Mouse (Mus musculus) limb, embryonic 11.5 days (tissue): ENCODE measurements around the gene Kif6. TPM values are rescaled to one million over a fixed set of nuclear protein-coding genes. Genes with fewer than 3 reads are reported as not detected.

Experiments used
- ATAC-seq: fragments of 200-750 bp; cut with Nextera tagmentation; 2 replicates; pipeline ENCODE4 v1.8.0; 2017; ENCODE audit warnings: low read depth; ENCODE audit not compliant: insufficient number of reproducible peaks, low FRiP score, low TSS enrichment
- DNase-seq: peaks from one replicate; pipeline ENCODE4 v3.0.0-alpha.2; 2015; ENCODE audit warnings: low spot score
- H3K27ac ChIP-seq: fragments of 300-500 bp; sonication (generic); replicated peaks from 2 replicates; pipeline ENCODE4 v1.5.1; 2014; ENCODE audit warnings: low read depth, mild to moderate bottlenecking, low read length
- H3K27me3 ChIP-seq: fragments of 300-500 bp; sonication (generic); 2 replicates; pipeline ENCODE4 v1.6.1; 2014; ENCODE audit warnings: mild to moderate bottlenecking, low read length, mixed read lengths; ENCODE audit not compliant: control insufficient read depth, insufficient read depth
- H3K36me3 ChIP-seq: fragments of 300-500 bp; sonication (generic); 2 replicates; pipeline ENCODE4 v1.6.1; 2014; ENCODE audit warnings: mild to moderate bottlenecking, low read length, moderate library complexity, mixed read lengths; ENCODE audit not compliant: control insufficient read depth, insufficient read depth
- H3K4me1 ChIP-seq: fragments of 300-500 bp; sonication (generic); 2 replicates; pipeline ENCODE4 v1.6.1; 2014; ENCODE audit warnings: low read length, mixed read lengths; ENCODE audit not compliant: control insufficient read depth, insufficient read depth
- H3K4me2 ChIP-seq: fragments of 300-500 bp; sonication (generic); 2 replicates; pipeline ENCODE4 v1.6.1; 2014; ENCODE audit warnings: low read depth, mild to moderate bottlenecking, moderate library complexity; ENCODE audit not compliant: severe bottlenecking
- H3K4me3 ChIP-seq: fragments of 300-500 bp; sonication (generic); 2 replicates; pipeline ENCODE4 v1.5.1; 2014; ENCODE audit warnings: low read depth, low read length
- H3K9ac ChIP-seq: fragments of 300-500 bp; sonication (generic); 2 replicates; pipeline ENCODE4 v1.6.1; 2014; ENCODE audit warnings: mild to moderate bottlenecking, low read length
- H3K9me3 ChIP-seq: fragments of 300-500 bp; sonication (generic); 2 replicates; pipeline ENCODE4 v1.6.1; 2016; ENCODE audit warnings: low read length; ENCODE audit not compliant: control insufficient read depth
- WGBS: fragments of 180-500 bp; shearing (Covaris S2); extraction: QIAGEN DNeasy Blood & Tissue Kit; methylation state at CpG from one replicate; pipeline ENCODE4 v1.1.7; 2014; 5-methylcytosine and 5-hydroxymethylcytosine counted together
- polyA plus RNA-seq: library from polyadenylated mRNA; unstranded; fragments of >200 nt; fragmentation: Nextera tagmentation; extraction: Ambion mirVana; gene quantifications from 2 replicates; pipeline ENCODE4 v1.2.1, GENCODE M21; 2014

Gene Kif6
- polyA plus RNA-seq, 1 experiment from 2014 or later: 4.9 TPM

DNA sequence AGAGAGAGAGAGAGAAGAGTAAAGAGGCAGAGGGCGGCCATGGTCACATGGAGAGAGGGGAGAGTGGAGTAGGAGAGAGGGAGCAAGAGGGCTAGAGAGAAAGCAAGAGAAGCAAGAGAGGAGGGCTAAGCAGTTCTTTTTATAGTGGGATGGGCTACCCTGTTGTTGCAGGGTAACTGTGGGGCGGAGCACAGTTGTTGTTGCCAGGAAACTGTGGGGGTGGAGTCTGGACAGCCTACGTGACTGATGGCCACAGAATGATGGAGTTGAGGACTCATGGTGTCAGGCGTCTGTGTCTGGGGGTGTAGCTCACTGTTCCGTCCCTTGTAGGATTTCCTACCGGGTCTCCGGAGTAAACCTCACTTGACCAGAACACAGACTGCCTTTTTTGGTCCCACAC is 324.2 kb downstream of the Kif6 start:
- Histone ChIP-seq H3K4me3 (no peak overlapping the region), H3K27ac (no peak overlapping the region), H3K36me3 (no peaks in the 10 kb centered on the region), H3K9ac (no peak overlapping the region), H3K27me3 (no peaks in the 10 kb centered on the region), H3K4me1 (no peaks in the 10 kb centered on the region), H3K9me3 (no peaks in the 10 kb centered on the region), H3K4me2 (no peak overlapping the region)
- WGBS: 73% methylated on average over 7 of the region's 7 CpGs
- no peak for ATAC-seq
- DNase-seq: no peak

DNA sequence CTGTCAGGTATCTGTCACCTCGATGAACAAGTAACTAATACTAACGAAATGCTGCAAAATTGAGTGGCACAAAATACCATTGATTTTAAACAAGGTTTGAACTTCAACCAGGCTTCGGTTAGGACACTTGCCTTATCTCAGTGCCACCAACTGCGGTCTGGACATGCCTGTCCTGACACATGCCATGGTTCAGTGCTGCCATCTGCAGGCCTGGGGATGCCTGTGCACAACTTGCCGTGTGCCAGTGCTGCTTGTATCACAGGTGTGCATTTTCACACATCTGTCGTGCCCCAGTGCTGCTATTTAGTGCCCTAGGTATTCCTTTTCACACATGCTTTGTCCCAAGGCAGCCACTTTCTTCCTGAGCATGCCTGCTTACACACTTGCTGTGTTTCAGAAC is 327.7 kb downstream of the Kif6 start:
- Histone ChIP-seq H3K4me1 (no peaks in the 10 kb centered on the region), H3K27me3 (no peaks in the 10 kb centered on the region), H3K36me3 (no peaks in the 10 kb centered on the region), H3K9ac (no peak overlapping the region), H3K27ac (no peak overlapping the region), H3K4me3 (no peak overlapping the region), H3K4me2 (no peak overlapping the region), H3K9me3 (no peaks in the 10 kb centered on the region)
- ATAC-seq (no peak), DNase-seq (peak; percentile 55)
- 62% methylated on average over 6 of the region's 6 CpGs for WGBS

DNA sequence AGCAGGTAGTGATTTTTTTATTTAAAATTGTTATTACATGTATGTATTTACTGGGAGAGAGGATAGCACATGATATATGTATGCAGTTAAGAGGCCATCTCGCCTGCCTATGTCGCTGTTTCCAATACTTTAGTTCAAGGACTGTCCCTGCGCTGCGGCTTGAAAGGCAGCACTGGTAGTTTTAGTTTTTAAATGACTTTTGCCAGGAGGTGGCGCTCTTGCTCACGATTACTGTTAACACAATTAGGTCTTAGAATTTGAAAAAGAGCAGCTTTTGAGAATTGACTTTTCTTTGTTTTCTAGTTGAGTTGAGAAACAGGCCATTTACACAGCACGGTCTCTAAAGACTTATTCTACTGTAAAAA is 336.5 kb downstream of the Kif6 start:
- WGBS: 12% methylated on average over 7 of the region's 7 CpGs
- no peak overlapping the region for H3K4me2 ChIP-seq
- H3K9ac ChIP-seq: no peak overlapping the region
- H3K27me3 ChIP-seq: no peaks in the 10 kb centered on the region
- no peaks in the 10 kb centered on the region for H3K9me3 ChIP-seq
- DNase-seq (peak; percentile 90), ATAC-seq (no peak)
- no peak overlapping the region for H3K4me3 ChIP-seq
- no peaks in the 10 kb centered on the region for H3K4me1 ChIP-seq
- H3K36me3 ChIP-seq: no peaks in the 10 kb centered on the region
- no peak overlapping the region for H3K27ac ChIP-seq

DNA sequence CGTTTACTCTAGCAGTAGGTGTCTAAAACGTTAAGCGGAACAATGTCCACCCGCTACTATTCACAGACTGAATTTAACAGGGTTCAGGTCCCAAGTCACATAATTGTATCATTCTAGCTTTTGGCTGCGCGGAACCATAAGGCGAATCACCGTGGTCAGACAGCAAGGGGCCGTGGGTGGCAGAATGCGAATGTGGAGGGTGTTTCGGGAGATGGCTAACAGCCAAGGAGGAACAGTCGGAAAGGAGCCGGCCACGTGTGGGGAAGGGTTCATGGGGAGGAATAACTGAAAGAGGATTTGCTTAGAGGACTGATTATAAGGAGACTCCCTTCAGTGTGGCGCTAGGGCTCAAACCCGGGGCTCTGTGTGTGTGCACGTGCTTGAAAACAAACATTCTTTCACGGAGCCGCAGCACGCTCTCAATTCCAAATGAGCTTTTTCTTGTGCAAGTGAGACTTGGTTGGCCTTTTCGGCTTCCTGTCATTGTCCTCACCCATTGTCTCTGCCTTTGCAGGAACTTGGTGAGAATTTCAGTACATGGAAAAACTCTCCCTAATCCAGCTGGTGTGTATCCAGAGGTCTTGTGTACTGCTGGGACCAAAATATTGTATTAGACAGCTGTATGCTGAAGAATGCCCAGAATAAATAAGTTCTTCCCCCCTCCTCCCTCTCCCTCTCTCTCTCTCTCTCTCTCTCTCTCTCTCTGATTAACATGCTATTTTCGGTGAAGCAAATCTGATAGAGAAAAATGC is 337.1 kb downstream of the Kif6 start:
- no peak overlapping the region for H3K27ac ChIP-seq
- 61% methylated on average over 22 of the region's 22 CpGs for WGBS
- no peak overlapping the region for H3K9ac ChIP-seq

DNA sequence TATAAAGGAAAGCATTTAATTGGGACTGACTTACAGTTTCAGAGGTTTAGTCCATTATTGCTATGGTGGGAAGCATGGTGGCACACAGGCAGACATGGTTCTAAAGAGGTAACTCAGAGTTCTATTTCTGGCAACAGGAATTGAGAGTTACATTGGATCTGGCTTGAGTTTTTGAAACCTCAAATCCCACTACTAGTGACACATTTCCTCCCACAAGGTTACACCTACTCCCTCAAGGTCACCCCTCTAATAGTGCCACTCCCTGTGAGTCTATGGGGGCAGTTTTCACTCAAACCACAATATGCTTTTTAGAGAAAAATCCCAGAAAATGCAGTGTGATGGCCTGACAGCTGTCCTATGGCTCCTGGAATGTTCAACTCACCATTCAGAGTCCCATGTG is 344.1 kb downstream of the Kif6 start:
- H3K9me3 ChIP-seq: no peaks in the 10 kb centered on the region
- no peak for DNase-seq
- H3K4me1 ChIP-seq: no peaks in the 10 kb centered on the region

More for the DNA sequence above, 337.1 kb downstream of the Kif6 start:
- Histone ChIP-seq H3K27me3 (no peaks in the 10 kb centered on the region), H3K4me3 (no peak overlapping the region), H3K9me3 (no peaks in the 10 kb centered on the region), H3K36me3 (no peaks in the 10 kb centered on the region), H3K4me1 (no peaks in the 10 kb centered on the region), H3K4me2 (no peak overlapping the region)
- DNase-seq (no peak), ATAC-seq (no peak)

More for the DNA sequence above, 344.1 kb downstream of the Kif6 start:
- Histone ChIP-seq H3K4me2 (no peak overlapping the region), H3K27me3 (no peaks in the 10 kb centered on the region), H3K9ac (no peak overlapping the region), H3K4me3 (no peak overlapping the region), H3K36me3 (no peaks in the 10 kb centered on the region), H3K27ac (no peak overlapping the region)
- no peak for ATAC-seq

Other genes with a start within 250 kb of the Kif6 start
- 7.1 and 8.2 TPM in 2 replicates for gene Mocs1, start 186.8 kb upstream of the Kif6 start, polyA plus RNA-seq
- 8.6 and 8.7 TPM in 2 replicates for gene Daam2, start 50.8 kb upstream of the Kif6 start, polyA plus RNA-seq